Mouse (Mus musculus): ENCODE data around the gene Prrx1.

DNA sequence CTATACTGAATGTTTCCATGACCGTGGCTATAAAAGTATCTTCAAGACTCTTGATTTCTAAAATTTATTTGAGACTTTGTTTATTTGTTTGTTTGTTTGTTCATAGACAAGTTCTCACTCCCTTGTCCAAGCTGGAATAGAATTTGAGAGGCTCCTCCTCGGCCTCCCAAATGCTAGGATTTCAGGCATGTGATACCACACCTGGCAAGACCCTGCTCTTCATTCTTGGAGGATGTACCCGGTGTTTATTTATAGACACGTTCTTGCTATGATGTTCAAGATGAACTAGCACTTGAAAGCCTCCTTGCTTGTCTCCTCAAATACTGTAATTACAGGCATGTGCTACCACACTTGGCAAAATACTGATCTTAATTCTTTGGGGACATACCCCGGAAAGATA lies 32.0 kb upstream of the Prrx1 start:
- TF ChIP-seq POLR2A (IDR thresholded peaks at IDR 0.05; ENCODE audit: control insufficient read depth, extremely low read depth, insufficient read depth, low read length, poor library complexity) (no peak), CTCF (IDR thresholded peaks at IDR 0.05; ENCODE audit: borderline replicate concordance, control insufficient read depth, extremely low read depth, insufficient read depth, low read length, poor library complexity) (no peak)
